Mouse (Mus musculus) liver, adult 2 months (tissue): ENCODE data around the gene Xcr1.

Source experiments
- CTCF ChIP-seq: fragments of 200-500 bp; IDR thresholded peaks from 2 replicates; pipeline ENCODE4 v1.5.1; 2011; ENCODE audit warnings: low read depth, low read length, control low read depth
- POLR2A ChIP-seq: fragments of 200-500 bp; IDR thresholded peaks from 2 replicates; pipeline ENCODE4 v1.6.1; 2011; ENCODE audit warnings: low read length, control low read depth; ENCODE audit not compliant: insufficient read depth; ENCODE audit errors: extremely low read depth

- TF ChIP-seq CTCF (no peak), POLR2A (no peak)
Measured at GRCm38 (mm10) chr9:123849976-123850695, 11.7 kb downstream of the Xcr1 start.
